Mouse (Mus musculus) neural tube, embryonic 13.5 days (tissue): ENCODE measurements at regions not wholly inside any gene's neighbourhood (a gene's known extent, or its start where the extent isn't known, plus 50 kb on each side); places are given as distances from the start of the nearest gene placed in this dataset.
"Not testable (repeated sequence)": the region's sequence is repeated elsewhere in the genome, so short reads cannot be mapped to it uniquely, and the experiment has no call there.

Experiments
- ATAC-seq: fragments of 200-750 bp; cut with Nextera tagmentation; 2 replicates; pipeline ENCODE4 v1.8.0; 2017; ENCODE audit warnings: low read depth, mild to moderate bottlenecking, moderate TSS enrichment, moderate library complexity
- H3K27ac ChIP-seq: fragments of 300-500 bp; sonication (generic); replicated peaks from 2 replicates; pipeline ENCODE4 v1.5.1; 2015; ENCODE audit warnings: moderate library complexity, mild to moderate bottlenecking, inconsistent platforms
- H3K27me3 ChIP-seq: fragments of 300-500 bp; sonication (generic); 2 replicates; pipeline ENCODE4 v1.6.1; 2015; ENCODE audit warnings: mild to moderate bottlenecking, inconsistent platforms
- H3K36me3 ChIP-seq: fragments of 300-500 bp; sonication (generic); 2 replicates; pipeline ENCODE4 v1.6.1; 2015; ENCODE audit warnings: mild to moderate bottlenecking, inconsistent platforms
- H3K4me1 ChIP-seq: fragments of 300-500 bp; sonication (generic); replicated peaks from 2 replicates; pipeline ENCODE4 v1.6.1; 2015; ENCODE audit warnings: inconsistent platforms
- H3K4me2 ChIP-seq: fragments of 300-500 bp; sonication (generic); 2 replicates; pipeline ENCODE4 v1.6.1; 2015; ENCODE audit warnings: inconsistent platforms, mild to moderate bottlenecking, moderate library complexity
- H3K4me3 ChIP-seq: fragments of 300-500 bp; sonication (generic); 2 replicates; pipeline ENCODE4 v1.5.1; 2015; ENCODE audit warnings: mild to moderate bottlenecking, inconsistent platforms
- H3K9ac ChIP-seq: fragments of 300-500 bp; sonication (generic); 2 replicates; pipeline ENCODE4 v1.6.1; 2015; ENCODE audit warnings: moderate library complexity, mild to moderate bottlenecking, inconsistent platforms
- H3K9me3 ChIP-seq: fragments of 300-500 bp; sonication (generic); 2 replicates; pipeline ENCODE4 v1.6.1; 2016; ENCODE audit warnings: inconsistent platforms
- WGBS: fragments of 180-500 bp; shearing (Covaris S2); methylation state at CpG from one replicate; pipeline ENCODE4 v1.1.7; 2015; 5-methylcytosine and 5-hydroxymethylcytosine counted together

GRCm38 (mm10) chr1:194504207-194504606 lies 113.8 kb upstream of the Plxna2 start:
- Histone ChIP-seq H3K4me2 (no peak overlapping the region), H3K4me1 (no peaks in the 10 kb centered on the region)

GRCm38 (mm10) chr1:194503517-194503916 lies 114.5 kb upstream of the Plxna2 start:
- Histone ChIP-seq H3K27ac (no peak overlapping the region), H3K9me3 (no peaks in the 10 kb centered on the region), H3K27me3 (no peaks in the 10 kb centered on the region), H3K4me1 (no peaks in the 10 kb centered on the region), H3K36me3 (no peaks in the 10 kb centered on the region), H3K9ac (no peak overlapping the region), H3K4me2 (no peak overlapping the region), H3K4me3 (no peak overlapping the region)
- ATAC-seq = no peak
- WGBS = 29% methylated on average over 3 of the region's 3 CpGs

More at GRCm38 (mm10) chr1:194504207-194504606, 113.8 kb upstream of the Plxna2 start:
- Histone ChIP-seq H3K9ac (no peak overlapping the region), H3K27ac (no peak overlapping the region), H3K27me3 (no peaks in the 10 kb centered on the region), H3K9me3 (no peaks in the 10 kb centered on the region), H3K36me3 (no peaks in the 10 kb centered on the region), H3K4me3 (no peak overlapping the region)
- ATAC-seq = no peak

GRCm38 (mm10) chr1:194496424-194496823 lies 121.6 kb upstream of the Plxna2 start:
- H3K4me1 ChIP-seq = no peaks in the 10 kb centered on the region
- H3K9me3 ChIP-seq = no peaks in the 10 kb centered on the region
- no peaks in the 10 kb centered on the region for H3K27me3 ChIP-seq
- H3K4me2 ChIP-seq = no peak overlapping the region
- H3K9ac ChIP-seq = no peak overlapping the region
- no peak for ATAC-seq
- no peaks in the 10 kb centered on the region for H3K36me3 ChIP-seq
- WGBS = 85% methylated on average over 2 of the region's 2 CpGs
- H3K4me3 ChIP-seq = no peak overlapping the region
- no peak overlapping the region for H3K27ac ChIP-seq

- Histone ChIP-seq H3K27ac (no peak overlapping the region), H3K4me1 (no peaks in the 10 kb centered on the region), H3K9me3 (no peaks in the 10 kb centered on the region), H3K4me3 (no peak overlapping the region), H3K9ac (no peak overlapping the region), H3K36me3 (no peaks in the 10 kb centered on the region), H3K27me3 (no peaks in the 10 kb centered on the region), H3K4me2 (no peak overlapping the region)
- no peak for ATAC-seq
Observed at GRCm38 (mm10) chr1:194491111-194491510, 126.9 kb upstream of the Plxna2 start.

- no peak for ATAC-seq
- Histone ChIP-seq H3K4me1 (no peaks in the 10 kb centered on the region), H3K27ac (no peak overlapping the region), H3K4me2 (no peak overlapping the region), H3K9me3 (no peaks in the 10 kb centered on the region), H3K36me3 (no peaks in the 10 kb centered on the region), H3K27me3 (no peaks in the 10 kb centered on the region), H3K4me3 (no peak overlapping the region), H3K9ac (no peak overlapping the region)
Observed at GRCm38 (mm10) chr1:194488126-194488525, 129.9 kb upstream of the Plxna2 start.

- H3K9me3 ChIP-seq = no peaks in the 10 kb centered on the region
- no peak overlapping the region for H3K9ac ChIP-seq
- no peak overlapping the region for H3K27ac ChIP-seq
- H3K36me3 ChIP-seq = no peaks in the 10 kb centered on the region
- no peaks in the 10 kb centered on the region for H3K4me1 ChIP-seq
- H3K4me3 ChIP-seq = no peak overlapping the region
- H3K27me3 ChIP-seq = no peaks in the 10 kb centered on the region
- ATAC-seq = no peak
- no peak overlapping the region for H3K4me2 ChIP-seq
Observed at GRCm38 (mm10) chr1:194482717-194483059, 135.3 kb upstream of the Plxna2 start.

- 72% methylated on average over 6 of the region's 6 CpGs for WGBS
- H3K9ac ChIP-seq = no peak overlapping the region
- H3K36me3 ChIP-seq = no peaks in the 10 kb centered on the region
Observed at GRCm38 (mm10) chr1:194482001-194482716, 135.9 kb upstream of the Plxna2 start.

GRCm38 (mm10) chr1:194471281-194471680 lies 146.7 kb upstream of the Plxna2 start:
- not testable (repeated sequence) for H3K4me1 ChIP-seq, H3K27ac ChIP-seq, ATAC-seq, H3K4me3 ChIP-seq, H3K36me3 ChIP-seq, H3K27me3 ChIP-seq, H3K9ac ChIP-seq, H3K4me2 ChIP-seq
- peaks cover 11% of the 10 kb centered on the region for H3K9me3 ChIP-seq
- 94% methylated on average over 2 of the region's 2 CpGs for WGBS

More at GRCm38 (mm10) chr1:194482001-194482716, 135.9 kb upstream of the Plxna2 start:
- Histone ChIP-seq H3K27me3 (no peaks in the 10 kb centered on the region), H3K4me3 (no peak overlapping the region), H3K27ac (no peak overlapping the region), H3K4me1 (no peaks in the 10 kb centered on the region), H3K4me2 (no peak overlapping the region), H3K9me3 (no peaks in the 10 kb centered on the region)
- no peak for ATAC-seq

- Histone ChIP-seq H3K4me2 (no peak overlapping the region), H3K4me3 (no peak overlapping the region), H3K27ac (no peak overlapping the region), H3K9ac (no peak overlapping the region), H3K36me3 (no peaks in the 10 kb centered on the region), H3K9me3 (no peaks in the 10 kb centered on the region), H3K4me1 (no peaks in the 10 kb centered on the region), H3K27me3 (no peaks in the 10 kb centered on the region)
- ATAC-seq = no peak
- WGBS = 88% methylated on average over 1 of the region's 1 CpGs
Observed at GRCm38 (mm10) chr1:194452480-194452879, 165.5 kb upstream of the Plxna2 start.

- no peak overlapping the region for H3K27ac ChIP-seq
- H3K9ac ChIP-seq = no peak overlapping the region
- H3K27me3 ChIP-seq = no peaks in the 10 kb centered on the region
- WGBS = 93% methylated on average over 1 of the region's 1 CpGs
- no peaks in the 10 kb centered on the region for H3K9me3 ChIP-seq
- no peak for ATAC-seq
- H3K36me3 ChIP-seq = no peaks in the 10 kb centered on the region
- no peak overlapping the region for H3K4me2 ChIP-seq
- H3K4me1 ChIP-seq = no peaks in the 10 kb centered on the region
- H3K4me3 ChIP-seq = no peak overlapping the region
Observed at GRCm38 (mm10) chr1:194443681-194444080, 174.3 kb upstream of the Plxna2 start.

GRCm38 (mm10) chr1:194437301-194437700 lies 180.7 kb upstream of the Plxna2 start:
- no peak overlapping the region for H3K9ac ChIP-seq
- 0 out of 2 replicates have a peak, but pooled peaks cover 3% of the 10 kb centered on the region for H3K4me1 ChIP-seq
- H3K27ac ChIP-seq = no peak overlapping the region
- no peak overlapping the region for H3K4me3 ChIP-seq
- H3K4me2 ChIP-seq = no peak overlapping the region
- no peaks in the 10 kb centered on the region for H3K27me3 ChIP-seq
- 80% methylated on average over 5 of the region's 5 CpGs for WGBS
- no peaks in the 10 kb centered on the region for H3K9me3 ChIP-seq
- ATAC-seq = no peak
- H3K36me3 ChIP-seq = no peaks in the 10 kb centered on the region

- no peaks in the 10 kb centered on the region for H3K36me3 ChIP-seq
- H3K9ac ChIP-seq = no peak overlapping the region
- no peak overlapping the region for H3K4me2 ChIP-seq
- 46% methylated on average over 3 of the region's 3 CpGs for WGBS
- no peak overlapping the region for H3K4me3 ChIP-seq
- no peak overlapping the region for H3K27ac ChIP-seq
- no peaks in the 10 kb centered on the region for H3K9me3 ChIP-seq
- ATAC-seq = no peak
- H3K4me1 ChIP-seq = 0 out of 2 replicates have a peak, but pooled peaks cover 3% of the 10 kb centered on the region
- no peaks in the 10 kb centered on the region for H3K27me3 ChIP-seq
Observed at GRCm38 (mm10) chr1:194435060-194435459, 183.0 kb upstream of the Plxna2 start.

- H3K27ac ChIP-seq = no peak overlapping the region
- H3K9ac ChIP-seq = no peak overlapping the region
- H3K27me3 ChIP-seq = no peaks in the 10 kb centered on the region
- no peak for ATAC-seq
- H3K4me1 ChIP-seq = no peaks in the 10 kb centered on the region
- no peaks in the 10 kb centered on the region for H3K36me3 ChIP-seq
- H3K4me3 ChIP-seq = no peak overlapping the region
- WGBS = 89% methylated on average over 3 of the region's 3 CpGs
- no peak overlapping the region for H3K4me2 ChIP-seq
- no peaks in the 10 kb centered on the region for H3K9me3 ChIP-seq
Observed at GRCm38 (mm10) chr1:194428586-194428985, 189.4 kb upstream of the Plxna2 start.
